Mouse (Mus musculus): ENCODE results near the gene Gm6592. TPM values are rescaled to one million over a fixed set of nuclear protein-coding genes. Genes with fewer than 3 reads are reported as not detected.

Gm6592 gene
- polyA plus RNA-seq, 1 experiment from 2014 or later, result not detected

- DNase-seq, result peak; percentile 78
- Histone ChIP-seq H3K36me3 (ENCODE audit: insufficient read depth) (0 out of 2 replicates have a peak, but pooled peaks cover 4% of the 10 kb centered on the region), H3K4me3 (ENCODE audit: low read depth, low read length) (peak within 1 kb of the TSS; percentile 53), H3K9me3 (ENCODE audit: low read depth, low read length) (no peaks in the 10 kb centered on the region), H3K9ac (peak within 1 kb of the TSS; percentile 74), H3K4me1 (ENCODE audit: insufficient read depth) (no peaks in the 10 kb centered on the region; the same call in 1 of the 2 replicates), H3K4me2 (peak within 1 kb of the TSS; percentile 67), H3K27ac (ENCODE audit: low read depth) (peak within 1 kb of the TSS; percentile 86), H3K27me3 (ENCODE audit: insufficient read depth, low read length) (no peaks in the 10 kb centered on the region)
- WGBS, result 6% methylated on average over 86 of the region's 95 CpGs
- ATAC-seq (ENCODE audit: insufficient read depth), result peak; percentile 95
- no peak for TF ChIP-seq CTCF (IDR thresholded peaks at IDR 0.05; ENCODE audit: low read depth)
These were observed 48.8 kb downstream of the Gm6592 start, which contains the start of gene B630019K06Rik for GRCm38 (mm10) chrX:8892343-8893155. TSS of gene B630019K06Rik (plus strand) at chrX:8892382.

- ATAC-seq (ENCODE audit: insufficient read depth), result peak; percentile 72
- Histone ChIP-seq H3K4me1 (ENCODE audit: insufficient read depth) (no peaks in the 10 kb centered on the region; the same call in 1 of the 2 replicates), H3K4me2 (peak overlapping the region; percentile 67), H3K9ac (peak overlapping the region; percentile 74), H3K27ac (ENCODE audit: low read depth) (peak overlapping the region; percentile 86), H3K4me3 (ENCODE audit: low read depth, low read length) (peak overlapping the region; percentile 53), H3K36me3 (ENCODE audit: insufficient read depth) (no peaks in the 10 kb centered on the region), H3K9me3 (ENCODE audit: low read depth, low read length) (no peaks in the 10 kb centered on the region), H3K27me3 (ENCODE audit: insufficient read depth, low read length) (no peaks in the 10 kb centered on the region)
- 9% methylated on average over 21 of the region's 42 CpGs for WGBS
- peak; percentile 36 for DNase-seq
- TF ChIP-seq CTCF (IDR thresholded peaks at IDR 0.05; ENCODE audit: low read depth), result no peak
These were observed 49.4 kb downstream of the Gm6592 start for GRCm38 (mm10) chrX:8893182-8893651.

Other genes with a start within 250 kb of the Gm6592 start
- not detected in 2 replicates for gene Ssxb8, start 153.2 kb upstream of the Gm6592 start, polyA plus RNA-seq (2014; fragmentation: Nextera tagmentation; extraction: Ambion mirVana)
- gene Ssx9, start 95.6 kb upstream of the Gm6592 start, polyA plus RNA-seq (2014; fragmentation: Nextera tagmentation; extraction: Ambion mirVana), result not detected in 2 replicates
- gene Ssxb5, start 40.3 kb upstream of the Gm6592 start, polyA plus RNA-seq (2014; fragmentation: Nextera tagmentation; extraction: Ambion mirVana), result not detected in 2 replicates
- not detected in 2 replicates for gene Gm5751, start 30.3 kb downstream of the Gm6592 start, polyA plus RNA-seq (2014; fragmentation: Nextera tagmentation; extraction: Ambion mirVana)
- 6.5 and 7.0 TPM in 2 replicates for gene B630019K06Rik, start 48.4 kb downstream of the Gm6592 start, polyA plus RNA-seq (2014; fragmentation: Nextera tagmentation; extraction: Ambion mirVana)
- not detected in 2 replicates for gene Fthl17b, start 119.0 kb downstream of the Gm6592 start, polyA plus RNA-seq (2014; fragmentation: Nextera tagmentation; extraction: Ambion mirVana)
- not detected in 2 replicates for gene Fthl17c, start 132.6 kb downstream of the Gm6592 start, polyA plus RNA-seq (2014; fragmentation: Nextera tagmentation; extraction: Ambion mirVana)
- gene Fthl17d, start 142.8 kb downstream of the Gm6592 start, polyA plus RNA-seq (2014; fragmentation: Nextera tagmentation; extraction: Ambion mirVana), result not detected in 2 replicates
- not detected in 2 replicates for gene Fthl17e, start 189.5 kb downstream of the Gm6592 start, polyA plus RNA-seq (2014; fragmentation: Nextera tagmentation; extraction: Ambion mirVana)
- not detected in 2 replicates for gene Fthl17f, start 219.0 kb downstream of the Gm6592 start, polyA plus RNA-seq (2014; fragmentation: Nextera tagmentation; extraction: Ambion mirVana)